Mouse (Mus musculus): Measurements from ENCODE around the gene Gm10277. TPM values are rescaled to one million over a fixed set of nuclear protein-coding genes. Genes with fewer than 3 reads are reported as not detected.

The Gm10277 gene
- total RNA-seq, 2 experiments from 2014 or later: not detected

GRCm38 (mm10) chr11:77802341-77802865, 14.9 kb upstream of the Gm10277 start:
- no peak for DNase-seq (ENCODE audit: low spot score in 2 of 2)
- intact Hi-C loops (cut with DNase I): no loop called here

GRCm38 (mm10) chr11:77800869-77801701, 13.5 kb upstream of the Gm10277 start:
- DNase-seq (ENCODE audit: low spot score in 2 of 2): peak in 1 of 2 experiments; percentile 61
- intact Hi-C loops (cut with DNase I): no loop called here

- intact Hi-C loops (cut with DNase I): no loop called here
- DNase-seq (ENCODE audit: low spot score in 2 of 2): no peak
Observed at GRCm38 (mm10) chr11:77800491-77800868, 12.9 kb upstream of the Gm10277 start.

GRCm38 (mm10) chr11:77795216-77795615, 7.7 kb upstream of the Gm10277 start:
- DNase-seq (ENCODE audit: low spot score in 2 of 2): no peak
- intact Hi-C loops (cut with DNase I): no loop called here

GRCm38 (mm10) chr11:77793238-77793930, 5.8 kb upstream of the Gm10277 start:
- peak; percentile 97 for DNase-seq (ENCODE audit: low spot score in 2 of 2)
- intact Hi-C loops (cut with DNase I): loop anchor here (1.0 to 5.0 kb wide), 3 partner anchors 30 to 106 kb away; partner anchors contain the start of genes Myo18a and Nufip2

- DNase-seq (ENCODE audit: low spot score in 2 of 2): no peak
- intact Hi-C loops (cut with DNase I): loop anchor here (5.0 kb wide), 2 partner anchors 55 to 105 kb away; partner anchors contain the start of gene Nufip2
Observed at GRCm38 (mm10) chr11:77792566-77792909, 5.0 kb upstream of the Gm10277 start.

- no peak for DNase-seq (ENCODE audit: low spot score in 2 of 2)
- intact Hi-C loops (cut with DNase I): loop anchor here (5.0 kb wide), 2 partner anchors 55 to 105 kb away; partner anchors contain the start of gene Nufip2
Observed at GRCm38 (mm10) chr11:77791752-77792565, 4.4 kb upstream of the Gm10277 start.

GRCm38 (mm10) chr11:77791241-77791727, 3.7 kb upstream of the Gm10277 start:
- DNase-seq (ENCODE audit: low spot score in 2 of 2): no peak
- intact Hi-C loops (cut with DNase I): loop anchor here (5.0 kb wide), 2 partner anchors 54 to 104 kb away; partner anchors contain the start of gene Nufip2

GRCm38 (mm10) chr11:77790286-77790685, 2.7 kb upstream of the Gm10277 start:
- DNase-seq (ENCODE audit: low spot score in 2 of 2): no peak
- intact Hi-C loops (cut with DNase I): loop anchor here (5.0 kb wide), 2 partner anchors 53 to 103 kb away; partner anchors contain the start of gene Nufip2

GRCm38 (mm10) chr11:77789512-77789911, 2.0 kb upstream of the Gm10277 start:
- intact Hi-C loops (cut with DNase I): no loop called here

GRCm38 (mm10) chr11:77785768-77786561, 1.6 kb downstream of the Gm10277 start:
- DNase-seq (ENCODE audit: low spot score in 2 of 2): no peak
- intact Hi-C loops (cut with DNase I): no loop called here

More at GRCm38 (mm10) chr11:77789512-77789911, 2.0 kb upstream of the Gm10277 start:
- DNase-seq (ENCODE audit: low spot score in 2 of 2): no peak

GRCm38 (mm10) chr11:77785396-77785767, 2.2 kb downstream of the Gm10277 start:
- intact Hi-C loops (cut with DNase I): no loop called here
- DNase-seq (ENCODE audit: low spot score in 2 of 2): no peak

GRCm38 (mm10) chr11:77784894-77785293, 2.7 kb downstream of the Gm10277 start:
- intact Hi-C loops (cut with DNase I): no loop called here
- DNase-seq (ENCODE audit: low spot score in 2 of 2): no peak

GRCm38 (mm10) chr11:77783747-77784646, 3.5 kb downstream of the Gm10277 start:
- peak in 1 of 2 experiments; percentile 65 for DNase-seq (ENCODE audit: low spot score in 2 of 2)
- intact Hi-C loops (cut with DNase I): no loop called here

GRCm38 (mm10) chr11:77783211-77783746, 4.3 kb downstream of the Gm10277 start:
- DNase-seq (ENCODE audit: low spot score in 2 of 2): no peak
- intact Hi-C loops (cut with DNase I): no loop called here

GRCm38 (mm10) chr11:77782104-77782815, 5.3 kb downstream of the Gm10277 start:
- no peak for DNase-seq (ENCODE audit: low spot score in 2 of 2)
- intact Hi-C loops (cut with DNase I): no loop called here

- DNase-seq (ENCODE audit: low spot score in 2 of 2): no peak
- intact Hi-C loops (cut with DNase I): no loop called here
Observed at GRCm38 (mm10) chr11:77781088-77781487, 6.5 kb downstream of the Gm10277 start.
